Mouse (Mus musculus): Measurements from ENCODE around the gene C8b.

C8b gene

GRCm38 (mm10) chr4:104813617-104814016 lies 47.5 kb downstream of the C8b start:
- no peak for DNase-seq

- DNase-seq, result no peak
These were observed 50.6 kb downstream of the C8b start for GRCm38 (mm10) chr4:104816519-104817232.

GRCm38 (mm10) chr4:104817509-104817908 lies 51.4 kb downstream of the C8b start:
- no peak for DNase-seq

GRCm38 (mm10) chr4:104818986-104819385 lies 52.9 kb downstream of the C8b start:
- DNase-seq, result no peak

- no peak for DNase-seq
These were observed 53.8 kb downstream of the C8b start for GRCm38 (mm10) chr4:104819891-104820290.

GRCm38 (mm10) chr4:104823597-104824101 lies 57.5 kb downstream of the C8b start:
- DNase-seq, result no peak

GRCm38 (mm10) chr4:104824381-104825077 lies 58.4 kb downstream of the C8b start:
- no peak for DNase-seq

GRCm38 (mm10) chr4:104828939-104829338 lies 62.8 kb downstream of the C8b start:
- DNase-seq, result no peak

- no peak for DNase-seq
These were observed 69.0 kb downstream of the C8b start for GRCm38 (mm10) chr4:104835096-104835495.

- DNase-seq, result no peak
These were observed 72.2 kb downstream of the C8b start for GRCm38 (mm10) chr4:104838342-104838741.

- no peak for DNase-seq
These were observed 76.1 kb downstream of the C8b start for GRCm38 (mm10) chr4:104842204-104842603.

GRCm38 (mm10) chr4:104843546-104843945 lies 77.4 kb downstream of the C8b start:
- DNase-seq, result no peak

Measured in lung, adult 18-20 months (tissue).